Mouse (Mus musculus): ENCODE measurements around the gene Phlda1. TPM values are rescaled to one million over a fixed set of nuclear protein-coding genes. Genes with fewer than 3 reads are reported as not detected.
"Not testable (repeated sequence)": the region's sequence is repeated elsewhere in the genome, so short reads cannot be mapped to it uniquely, and the experiment has no call there.

Gene Phlda1
- total RNA-seq (2021) = 1 to 10 TPM; 3.3 to 3.4 TPM
- long read RNA-seq, experiment 1, transcript Phlda1-201 (2 exons, 1,949 nt) = major isoform, 8 of 9 reads
- long read RNA-seq, experiment 1, partial matches to known transcripts = 0 of 9 reads
- long read RNA-seq, experiment 1, other reads (novel, unspliced or antisense) = 1 of 9 reads
- long read RNA-seq, experiment 2, partial matches to known transcripts = 0 of 6 reads
- long read RNA-seq, experiment 2, other reads (novel, unspliced or antisense) = 2 of 6 reads

DNA sequence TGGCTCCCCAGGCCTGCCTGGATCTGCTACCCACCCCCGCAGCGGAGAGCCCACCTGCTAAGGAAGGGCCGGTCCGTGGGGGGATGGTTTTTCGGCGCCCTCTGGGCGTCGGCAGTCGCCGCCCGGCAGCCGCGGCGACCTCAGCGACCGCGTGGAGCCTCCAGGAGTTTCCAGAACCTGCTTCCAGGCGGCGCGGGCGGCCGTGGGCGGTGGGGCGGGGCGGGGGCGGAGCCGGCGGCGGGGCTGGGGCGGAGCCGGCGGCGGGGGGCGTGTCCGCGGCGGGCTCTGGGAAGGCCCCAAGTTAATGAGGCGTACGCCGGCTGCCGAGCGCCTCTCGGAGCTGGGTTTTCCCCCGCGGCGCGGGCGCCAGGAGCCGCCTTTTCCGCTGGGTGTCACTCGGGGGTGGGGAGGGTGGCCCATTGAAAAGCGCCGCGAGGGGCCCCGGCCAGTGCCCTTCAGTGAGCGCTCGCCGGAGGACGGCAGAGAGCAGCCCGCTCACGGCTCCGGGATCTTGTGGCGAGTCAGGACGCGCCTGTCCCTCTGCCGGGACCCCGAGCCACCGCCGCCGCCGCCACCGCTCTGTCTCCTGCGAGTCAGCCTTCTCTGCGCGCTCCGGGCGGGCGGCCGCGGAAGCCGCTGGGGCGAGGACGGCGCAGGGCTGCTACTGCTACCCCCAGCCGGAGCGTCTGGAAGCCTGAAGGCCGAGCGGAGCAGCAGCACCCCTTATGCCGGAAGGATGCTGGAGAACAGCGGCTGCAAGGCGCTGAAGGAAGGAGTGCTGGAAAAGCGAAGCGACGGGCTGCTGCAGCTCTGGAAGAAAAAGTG lies at the start of gene Phlda1:
Gene Phlda1, plus strand, starts transcription at position 186 of the 825 bp plus-strand sequence.
- peak; percentile 94 to 95 for DNase-seq
- intact Hi-C loops (cut with DNase I) = loop anchor here (5.0 kb wide), 1 partner anchor 41 kb away; no protein-coding TSS in a partner anchor

DNA sequence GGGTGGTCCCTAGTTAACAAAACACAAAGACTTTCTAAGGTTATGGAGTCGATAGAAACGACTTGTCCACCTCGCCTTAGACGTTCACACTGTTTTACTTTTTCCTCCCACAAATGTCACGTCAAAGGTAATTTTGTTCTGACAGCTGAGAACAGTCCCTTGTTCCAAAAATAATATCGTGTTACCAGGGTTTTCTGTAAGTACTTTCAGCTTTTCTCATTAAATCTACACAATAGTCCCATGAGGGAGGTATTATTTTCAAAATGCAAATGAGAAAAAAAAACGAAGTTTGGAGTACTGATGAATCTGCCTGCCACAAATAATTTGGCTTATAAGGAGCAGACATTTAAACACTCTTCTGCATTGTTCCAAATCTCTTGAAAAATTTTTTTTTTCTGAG lies 48.0 kb upstream of the Phlda1 start:
- intact Hi-C loops (cut with DNase I) = no loop called here
- DNase-seq = no peak

DNA sequence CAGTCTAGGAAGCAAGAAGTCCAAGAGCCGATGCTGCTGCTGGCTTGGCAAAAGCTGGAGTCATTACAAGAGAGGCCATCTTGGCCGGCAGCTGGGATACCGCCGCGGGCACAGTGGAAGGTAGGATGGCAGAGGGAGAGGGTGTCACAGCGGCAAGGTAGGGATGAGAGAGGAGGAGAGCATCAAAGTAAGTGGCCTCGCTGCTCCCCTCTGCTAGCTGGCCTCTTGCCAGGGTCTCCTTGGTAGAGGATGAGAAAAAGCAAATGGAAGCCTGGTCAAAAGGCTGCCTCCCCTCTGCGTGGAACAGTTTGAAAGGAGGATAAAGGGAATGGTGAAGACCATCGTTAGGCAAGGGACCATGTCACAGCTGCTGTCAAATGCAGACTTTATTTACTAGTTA lies 47.0 kb upstream of the Phlda1 start:
- intact Hi-C loops (cut with DNase I) = no loop called here
- no peak for DNase-seq

DNA sequence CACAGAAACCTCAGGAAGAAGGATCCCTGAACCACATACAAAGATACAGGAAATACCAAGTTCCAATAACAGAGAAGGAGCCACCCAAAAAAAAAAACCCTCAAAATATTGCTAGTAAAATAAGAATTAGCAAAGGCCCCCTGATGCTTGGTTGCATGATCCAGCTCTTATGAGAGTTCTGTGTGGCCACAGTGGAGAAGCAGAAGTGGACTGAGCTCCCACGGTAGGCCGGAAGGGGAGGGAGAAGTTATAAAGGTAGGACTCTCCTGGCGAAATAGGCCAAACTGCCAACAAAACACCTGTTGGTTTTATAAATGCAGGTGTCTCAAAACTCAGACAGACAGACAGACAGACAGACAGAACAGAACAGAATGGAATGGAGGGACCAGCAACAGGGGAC lies 46.2 kb upstream of the Phlda1 start:
- no peak for DNase-seq
- intact Hi-C loops (cut with DNase I) = no loop called here

DNA sequence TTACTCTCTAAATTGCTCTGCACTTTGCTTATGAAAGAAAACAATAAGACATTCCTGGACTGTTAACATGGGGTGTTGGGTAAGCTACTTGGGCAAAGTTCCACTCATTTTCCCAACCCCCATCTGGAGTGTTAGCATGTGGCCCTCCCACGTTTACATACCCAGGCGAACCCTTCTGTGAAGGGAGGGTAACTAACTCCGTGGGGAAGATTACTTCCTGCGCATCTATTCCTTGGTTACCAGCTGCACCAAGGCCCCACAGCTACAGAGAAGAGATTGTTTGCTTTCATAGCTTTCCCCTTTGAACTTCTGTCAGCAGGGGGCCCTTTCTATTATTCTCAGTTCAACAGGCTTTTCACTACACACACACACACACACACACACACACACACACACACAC lies 45.7 kb upstream of the Phlda1 start:
- intact Hi-C loops (cut with DNase I) = no loop called here
- no peak for DNase-seq

DNA sequence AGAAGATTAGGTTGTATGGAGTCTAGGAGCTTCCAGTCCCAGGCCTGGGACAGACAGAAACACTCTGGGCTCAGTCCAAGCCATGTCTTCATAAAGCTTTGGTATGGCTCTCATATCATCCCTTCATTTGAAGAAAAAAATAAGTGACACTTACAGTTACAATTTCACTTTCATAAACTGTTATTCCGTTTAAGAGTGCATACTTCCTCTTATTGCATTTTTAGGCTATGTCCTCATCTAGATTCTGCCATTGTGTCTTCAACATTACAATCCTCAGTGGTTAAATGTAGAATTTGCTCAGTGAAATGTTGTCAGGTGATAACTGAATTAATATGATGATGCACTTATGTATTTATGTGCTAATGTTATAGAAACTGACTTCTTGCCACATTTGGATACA lies 41.3 kb upstream of the Phlda1 start:
- DNase-seq = no peak
- intact Hi-C loops (cut with DNase I) = no loop called here

DNA sequence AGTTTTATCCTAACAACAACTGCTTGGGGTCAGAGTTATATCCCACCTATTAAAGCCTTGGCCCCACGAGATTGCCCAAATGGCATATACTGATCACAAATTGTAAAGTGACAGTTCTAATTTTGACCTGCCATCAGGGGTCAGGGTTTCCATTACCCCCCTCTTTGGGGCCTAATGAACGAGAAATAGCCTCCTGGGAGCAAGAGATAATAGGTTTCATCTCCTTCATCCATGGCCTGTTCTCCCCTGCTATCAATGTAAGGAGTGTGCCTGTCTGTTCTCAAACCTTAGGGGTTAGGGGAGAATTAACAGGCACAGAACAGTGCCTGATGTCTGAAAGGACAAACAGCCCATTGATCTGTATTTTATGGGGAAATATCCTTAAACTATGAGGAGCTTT lies 40.7 kb upstream of the Phlda1 start:
- intact Hi-C loops (cut with DNase I) = no loop called here

DNA sequence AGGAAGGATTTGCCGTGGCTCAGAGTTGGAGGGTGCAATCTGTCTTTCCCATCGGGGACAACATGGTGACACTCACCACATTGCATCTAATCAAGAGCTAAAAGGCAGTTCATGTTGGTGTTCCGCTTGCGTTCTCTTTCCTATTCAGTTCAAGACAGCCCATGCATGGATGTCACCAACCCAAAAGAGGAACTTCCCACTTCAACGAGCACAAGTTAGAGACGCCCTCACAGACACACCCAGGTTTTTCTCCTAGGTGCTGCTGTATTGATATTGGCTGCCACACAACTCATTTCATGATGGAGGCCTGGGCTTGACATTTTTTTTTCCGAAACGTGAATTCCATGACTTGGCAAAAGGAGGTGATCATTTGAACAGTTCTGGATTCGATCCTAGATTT lies 34.9 kb upstream of the Phlda1 start:
- DNase-seq = no peak
- intact Hi-C loops (cut with DNase I) = loop anchor here (5.0 kb wide), 1 partner anchor 169 kb away; no protein-coding TSS in a partner anchor

More for the DNA sequence above, 40.7 kb upstream of the Phlda1 start:
- DNase-seq = no peak

DNA sequence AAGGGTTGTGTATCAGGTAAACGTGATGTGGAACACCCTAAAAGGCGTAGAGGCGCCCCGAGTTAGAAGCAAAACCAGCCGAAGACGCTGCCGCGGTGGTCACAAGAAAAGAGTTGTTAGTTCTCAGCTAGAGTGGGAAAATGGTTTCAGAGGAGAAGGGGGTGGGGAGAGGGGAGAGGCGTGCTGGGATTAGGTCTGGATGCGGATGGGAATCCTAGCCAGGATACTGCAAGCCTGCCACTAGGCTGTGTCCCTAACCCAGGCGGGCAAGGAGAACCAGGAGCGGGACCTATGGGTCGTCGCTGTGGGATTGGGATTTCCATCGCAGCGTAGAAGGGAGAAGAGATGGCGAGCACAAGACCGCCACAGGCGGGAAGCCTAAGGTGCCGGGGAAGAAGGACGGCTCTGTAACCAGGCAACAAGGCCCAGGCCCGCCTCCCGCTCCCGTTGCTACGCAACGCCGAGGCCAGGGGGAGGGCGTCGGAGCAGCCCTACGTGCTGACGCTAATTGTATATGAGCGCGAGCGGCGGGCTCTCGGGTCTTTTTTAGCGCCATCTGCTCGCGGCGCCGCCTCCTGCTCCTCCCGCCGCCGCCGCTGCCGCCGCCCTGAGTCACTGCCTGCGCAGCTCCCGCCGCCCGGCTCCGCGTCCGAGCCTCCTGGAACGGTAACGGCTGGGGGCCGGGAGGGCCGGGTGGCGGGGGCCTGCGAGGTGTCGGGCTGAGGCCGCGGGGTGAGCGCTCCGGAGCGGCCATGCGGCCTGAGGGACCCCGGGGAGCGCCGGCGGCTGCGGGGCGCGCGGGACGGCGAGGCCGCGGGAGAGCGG lies 33.2 kb upstream of the Phlda1 start, which contains the start of gene Nap1l1:
Gene Nap1l1, plus strand, starts transcription at position 538 of the 825 bp plus-strand sequence.
- peak; percentile 93 to 95 for DNase-seq
- intact Hi-C loops (cut with DNase I) = loop anchor here (5.0 kb wide), 1 partner anchor 171 kb away; no protein-coding TSS in a partner anchor

DNA sequence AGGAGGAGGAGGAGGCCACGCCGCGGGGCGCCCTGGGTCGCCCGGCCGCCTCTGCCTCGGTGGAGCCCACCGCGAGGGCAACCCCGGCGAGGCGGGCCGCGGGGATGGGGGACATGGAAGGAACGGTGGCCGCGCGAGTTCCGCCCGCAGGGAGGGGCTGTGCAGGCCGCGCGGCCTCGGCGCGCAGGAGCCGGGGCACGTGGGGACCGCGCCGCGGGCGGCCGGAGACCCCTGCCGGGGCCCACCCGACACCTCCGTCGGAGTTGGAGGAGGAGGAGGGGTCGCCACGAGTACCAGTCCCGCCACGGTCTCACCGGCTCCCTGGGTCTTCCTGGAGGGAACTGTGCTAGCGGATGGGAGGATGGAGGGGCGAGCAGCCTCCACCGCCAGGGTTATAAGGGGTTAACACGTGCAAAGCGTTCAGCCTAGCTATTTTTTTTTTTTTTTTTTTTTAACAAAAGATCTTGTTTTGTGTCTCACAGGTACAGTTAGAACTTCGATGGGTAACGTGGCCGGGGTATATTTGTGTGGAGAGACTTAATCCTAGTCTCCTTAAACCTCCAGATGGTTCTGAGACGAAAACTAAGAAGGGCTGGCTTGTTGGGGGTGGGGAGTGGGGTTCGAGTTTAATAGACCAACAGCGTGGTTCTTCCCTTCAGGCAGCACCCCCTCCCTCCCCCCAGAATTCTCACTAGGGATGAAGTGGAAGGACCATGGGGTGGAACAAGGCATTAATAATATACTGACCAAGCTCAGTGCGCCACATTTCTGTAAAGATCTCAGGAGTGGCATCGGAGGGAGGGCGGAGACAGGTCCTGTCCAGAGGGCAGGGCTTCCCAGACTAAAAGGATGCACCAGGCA lies 32.3 kb upstream of the Phlda1 start:
- peak; percentile 4 to 11 for DNase-seq

DNA sequence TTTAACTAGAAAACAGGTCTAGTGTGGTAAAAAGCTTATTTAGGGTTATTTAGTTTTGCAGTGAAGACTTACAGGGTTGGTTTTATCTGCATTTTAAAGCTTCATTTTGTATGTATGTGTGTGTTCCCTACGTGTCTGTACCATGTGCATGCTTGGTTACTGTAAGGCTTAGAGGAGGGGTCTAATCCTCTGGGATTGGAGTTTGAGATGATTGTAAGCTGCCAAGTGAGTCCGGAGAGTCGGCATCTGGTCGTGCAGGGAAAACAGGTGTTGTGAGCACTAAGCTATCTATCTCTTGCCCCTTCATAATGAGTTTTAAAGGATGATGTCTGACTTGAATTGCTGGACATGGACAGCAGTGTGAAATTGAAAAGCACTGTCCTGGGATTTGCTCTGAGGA lies 29.8 kb upstream of the Phlda1 start:
- DNase-seq = no peak
- intact Hi-C loops (cut with DNase I) = no loop called here

More for the DNA sequence above, 32.3 kb upstream of the Phlda1 start:
- intact Hi-C loops (cut with DNase I) = loop anchor here (5.0 kb wide), 1 partner anchor 171 kb away; no protein-coding TSS in a partner anchor

DNA sequence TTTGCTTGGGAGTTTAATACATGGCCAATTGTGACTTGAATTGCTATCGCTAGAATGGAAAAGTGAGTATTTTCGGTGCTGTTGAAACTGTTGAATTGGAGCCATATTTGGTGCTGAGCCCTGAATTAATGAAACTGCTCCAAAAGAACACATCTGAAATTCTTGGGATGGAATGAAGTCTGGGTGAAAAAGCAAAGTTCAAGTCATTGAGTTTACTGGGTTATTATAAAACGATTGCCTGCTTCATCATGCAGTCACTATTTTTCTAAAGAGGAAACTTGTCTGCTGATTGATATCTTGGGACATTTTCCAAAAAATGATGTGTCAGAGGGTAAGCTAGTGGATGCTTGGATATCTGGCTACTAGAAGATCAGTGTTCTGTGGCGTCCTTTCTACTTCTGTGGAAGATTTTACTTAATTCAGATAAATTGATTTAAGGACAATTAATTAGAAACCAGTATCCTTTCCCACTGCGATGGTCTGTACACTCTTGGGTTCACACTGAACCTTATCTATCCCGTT lies 29.0 kb upstream of the Phlda1 start:
- intact Hi-C loops (cut with DNase I) = no loop called here
- no peak for DNase-seq

DNA sequence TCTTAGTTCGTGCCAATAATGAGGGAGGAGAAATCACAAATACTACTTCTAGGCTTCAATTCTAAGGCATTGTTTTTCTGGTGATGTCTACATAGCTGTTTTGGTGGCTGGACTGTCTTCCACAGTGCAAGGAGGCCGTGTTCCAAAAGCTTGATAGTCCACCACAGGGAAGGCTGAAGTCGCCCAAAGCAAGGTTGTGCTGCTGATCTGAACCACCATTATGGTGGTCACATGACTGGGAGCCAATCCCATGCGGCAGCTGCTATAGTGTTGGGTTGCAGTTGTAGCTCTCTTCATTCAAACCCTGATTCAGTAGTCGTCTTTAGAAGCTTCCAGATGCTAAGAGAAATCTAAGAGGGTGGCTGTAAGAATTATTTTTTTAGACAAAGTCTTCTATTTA lies 26.5 kb upstream of the Phlda1 start:
- DNase-seq = no peak
- intact Hi-C loops (cut with DNase I) = no loop called here

DNA sequence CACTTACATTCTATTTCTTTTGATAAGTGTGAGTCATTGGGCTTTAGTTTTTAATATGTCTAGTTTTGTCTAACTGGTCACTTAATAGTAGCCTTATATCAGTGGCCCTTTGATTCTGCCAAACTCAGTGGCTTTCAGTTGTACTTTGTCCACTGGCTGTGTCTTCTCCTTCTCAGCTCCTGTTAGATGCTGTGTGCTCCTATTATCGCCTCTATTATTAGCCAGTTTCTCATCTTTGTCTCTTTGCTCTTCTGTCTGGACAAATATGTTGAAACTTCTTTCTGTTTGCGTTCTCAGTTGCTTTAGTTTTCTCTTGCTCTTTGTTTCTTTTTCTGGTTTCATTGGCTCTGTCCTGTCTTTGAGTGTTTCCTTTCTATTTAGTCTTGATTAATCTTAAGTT lies 23.4 kb upstream of the Phlda1 start:
- no peak for DNase-seq
- intact Hi-C loops (cut with DNase I) = no loop called here

DNA sequence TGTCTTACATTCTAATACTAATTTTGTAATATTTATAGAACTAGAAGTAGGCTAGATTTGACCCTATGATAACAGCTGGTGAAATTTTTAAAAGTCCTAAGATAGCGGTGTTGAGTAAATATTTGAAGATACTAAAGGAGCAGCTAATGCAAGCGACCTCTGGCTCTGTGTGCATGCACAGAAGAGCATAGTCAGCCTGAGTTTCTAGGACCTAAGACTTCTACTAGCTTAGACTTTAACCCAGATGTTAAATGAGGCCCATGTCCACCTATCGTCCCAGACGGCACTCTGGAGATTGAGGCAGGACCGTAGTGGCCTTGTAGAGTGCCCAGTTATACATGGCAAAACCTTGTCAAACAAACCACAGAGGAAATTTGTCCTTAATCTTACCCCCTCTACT lies 22.0 kb upstream of the Phlda1 start:
- intact Hi-C loops (cut with DNase I) = no loop called here
- no peak for DNase-seq

DNA sequence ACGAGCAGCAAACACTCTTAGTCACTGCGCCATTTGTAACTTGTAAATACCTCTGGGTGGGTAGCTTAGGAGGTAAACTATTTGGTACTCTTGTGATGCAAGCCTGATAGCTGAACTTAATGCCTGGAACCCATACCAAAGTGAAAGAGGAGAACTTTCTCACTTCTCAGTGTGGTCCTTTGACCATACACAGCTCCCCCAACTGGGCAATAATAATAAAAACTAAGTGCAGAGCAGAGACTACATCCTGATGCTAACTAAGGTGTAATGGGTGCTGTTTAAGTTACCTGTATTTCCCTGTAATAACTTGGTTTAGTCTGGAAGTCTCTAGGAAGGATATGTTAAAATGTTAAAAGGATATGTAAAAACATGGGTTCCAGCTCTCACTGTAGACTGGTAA lies 17.3 kb upstream of the Phlda1 start:
- intact Hi-C loops (cut with DNase I) = no loop called here
- DNase-seq = no peak

DNA sequence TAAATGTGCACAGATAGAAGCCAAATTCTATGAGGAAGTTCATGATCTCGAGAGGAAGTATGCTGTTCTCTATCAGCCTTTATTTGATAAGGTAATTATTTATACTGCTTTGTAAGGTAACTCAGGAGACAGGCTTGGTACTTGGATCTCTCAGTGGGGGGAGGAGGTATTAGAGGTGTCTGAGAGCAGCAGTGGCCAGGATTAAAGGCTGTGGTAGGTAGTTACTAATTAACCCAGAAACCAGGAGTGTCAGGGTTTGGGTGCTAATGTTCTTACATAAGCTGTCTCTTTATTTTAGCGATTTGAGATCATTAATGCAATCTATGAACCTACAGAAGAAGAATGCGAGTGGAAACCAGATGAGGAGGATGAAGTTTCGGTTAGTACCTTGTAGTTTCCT lies 16.0 kb upstream of the Phlda1 start:
- intact Hi-C loops (cut with DNase I); DNase-seq: not testable (repeated sequence)

DNA sequence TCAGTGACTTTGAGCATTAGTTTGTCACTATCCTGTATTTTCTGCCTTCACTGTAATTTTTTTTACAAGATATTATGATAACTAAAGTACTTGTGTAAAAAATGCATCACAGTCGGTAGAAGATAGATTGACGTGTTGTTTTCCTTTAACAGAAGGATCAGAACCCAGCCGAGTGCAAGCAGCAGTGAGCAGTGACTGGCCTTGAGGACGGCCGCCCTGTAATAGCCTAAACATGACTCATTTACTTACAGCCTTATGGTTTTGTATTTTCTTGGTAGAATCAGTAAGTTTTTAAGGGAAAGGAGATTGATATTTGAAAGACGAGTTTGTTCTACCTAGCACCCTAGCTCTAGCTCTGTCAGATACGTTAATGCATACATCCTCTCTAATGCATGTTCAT lies 10.2 kb upstream of the Phlda1 start:
- no peak for DNase-seq
- intact Hi-C loops (cut with DNase I) = no loop called here

DNA sequence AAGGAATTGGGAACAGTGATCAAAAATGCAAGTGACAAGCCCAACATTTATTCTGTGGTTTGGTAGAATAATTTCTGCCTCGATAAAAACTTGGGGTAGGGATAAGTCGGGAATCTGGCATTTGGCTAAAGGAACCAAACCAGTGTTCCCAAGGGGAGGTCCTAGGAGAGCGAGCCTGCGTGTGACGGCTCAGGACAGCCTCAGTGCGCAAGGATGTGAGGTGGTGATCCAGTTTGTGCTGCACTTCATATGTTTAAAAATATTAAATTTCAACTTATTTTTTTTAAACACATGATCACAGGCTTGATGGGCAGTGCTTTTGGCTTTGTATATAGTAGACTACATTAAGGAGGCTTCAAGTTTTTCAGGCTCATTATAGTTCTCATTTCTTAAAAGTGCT lies 6.2 kb upstream of the Phlda1 start:
- intact Hi-C loops (cut with DNase I) = no loop called here
- no peak for DNase-seq

DNA sequence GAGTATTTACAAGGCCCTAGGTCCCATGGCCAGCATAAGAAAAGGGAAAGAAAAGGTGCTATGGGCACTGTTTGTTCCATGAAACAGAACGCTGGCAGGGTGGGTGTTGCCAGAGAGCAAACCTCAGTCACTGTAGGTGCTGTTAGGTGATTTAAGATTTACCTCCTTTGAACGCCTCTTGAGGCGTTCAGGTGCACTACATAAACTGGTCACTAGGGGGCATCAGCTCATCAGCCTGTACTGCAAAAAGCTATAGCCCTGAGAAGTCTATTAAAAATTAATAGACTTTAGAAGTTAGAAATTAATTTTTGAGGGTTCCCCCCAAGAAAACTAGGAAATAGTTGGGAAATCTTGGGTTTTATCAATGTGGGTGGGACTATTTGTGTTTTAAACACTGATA lies 3.0 kb upstream of the Phlda1 start:
- intact Hi-C loops (cut with DNase I) = loop anchor here (1.0 to 2.0 kb wide), 2 partner anchors 423 to 456 kb away; no protein-coding TSS in a partner anchor
- DNase-seq = peak; percentile 43 to 65

Measured in gastrocnemius, postnatal 36 days (tissue).